Mouse (Mus musculus): Measurements from ENCODE around the gene Psme2.
A peak's percentile ranks its signal among the peaks of the same experiment; 100 is the strongest.

GRCm38 (mm10) chr14:55542268-55542667, 48.6 kb downstream of the Psme2 start:
- TF ChIP-seq CTCF (IDR thresholded peaks at IDR 0.05) (0 out of 2 replicates have a peak, but pooled peaks have one; percentile 4), EP300 (IDR thresholded peaks at IDR 0.05) (no peak)

All from lung, postnatal 0 days (tissue).